Mouse (Mus musculus) midbrain, embryonic 11.5 days (tissue): Measurements from ENCODE around the gene Tasp1. TPM values are rescaled to one million over a fixed set of nuclear protein-coding genes. Genes with fewer than 3 reads are reported as not detected.

Experiments used
- ATAC-seq: fragments of 200-750 bp; cut with Nextera tagmentation; 2 replicates; pipeline ENCODE4 v1.8.0; 2017; ENCODE audit warnings: moderate TSS enrichment, moderate library complexity; ENCODE audit not compliant: low FRiP score
- DNase-seq: peaks from one replicate; pipeline ENCODE4 v3.0.0; 2015; ENCODE audit warnings: low spot score; ENCODE audit errors: missing footprints
- H3K27ac ChIP-seq: fragments of 300-500 bp; sonication (generic); 2 replicates; pipeline ENCODE4 v1.5.1; 2014; ENCODE audit warnings: low read depth, low read length
- H3K27me3 ChIP-seq: fragments of 300-500 bp; sonication (generic); 2 replicates; pipeline ENCODE4 v1.6.1; 2014; ENCODE audit warnings: mild to moderate bottlenecking, low read length, moderate library complexity, mixed read lengths; ENCODE audit not compliant: control insufficient read depth, insufficient read depth
- H3K36me3 ChIP-seq: fragments of 300-500 bp; sonication (generic); 2 replicates; pipeline ENCODE4 v1.6.1; 2014; ENCODE audit warnings: mild to moderate bottlenecking, low read length, moderate library complexity, mixed read lengths; ENCODE audit not compliant: control insufficient read depth, insufficient read depth
- H3K4me1 ChIP-seq: fragments of 300-500 bp; sonication (generic); 2 replicates; pipeline ENCODE4 v1.6.1; 2014; ENCODE audit warnings: low read length; ENCODE audit not compliant: control insufficient read depth, insufficient read depth
- H3K4me2 ChIP-seq: fragments of 300-500 bp; sonication (generic); 2 replicates; pipeline ENCODE4 v1.6.1; 2014; ENCODE audit warnings: mild to moderate bottlenecking, moderate library complexity
- H3K4me3 ChIP-seq: fragments of 300-500 bp; sonication (generic); 2 replicates; pipeline ENCODE4 v1.5.1; 2014; ENCODE audit warnings: low read depth, low read length
- H3K9ac ChIP-seq: fragments of 300-500 bp; sonication (generic); 2 replicates; pipeline ENCODE4 v1.6.1; 2014; ENCODE audit warnings: low read length
- H3K9me3 ChIP-seq: fragments of 300-500 bp; sonication (generic); 2 replicates; pipeline ENCODE4 v1.6.1; 2016; ENCODE audit warnings: low read length; ENCODE audit not compliant: control insufficient read depth
- WGBS: fragments of 180-500 bp; shearing (Covaris S2); extraction: QIAGEN DNeasy Blood & Tissue Kit; methylation state at CpG from one replicate; pipeline ENCODE4 v1.1.7; 2014; 5-methylcytosine and 5-hydroxymethylcytosine counted together
- polyA plus RNA-seq: library from polyadenylated mRNA; unstranded; fragments of >200 nt; fragmentation: Nextera tagmentation; extraction: Ambion mirVana; gene quantifications from 2 replicates; pipeline ENCODE4 v1.2.1, GENCODE M21; 2014

The Tasp1 gene
- polyA plus RNA-seq, 1 experiment from 2014 or later: 14.8 TPM

- no peak for DNase-seq
- H3K4me3 ChIP-seq: peak overlapping the region; percentile 87
- H3K9me3 ChIP-seq: no peaks in the 10 kb centered on the region
- no peaks in the 10 kb centered on the region for H3K27me3 ChIP-seq
- no peak for ATAC-seq
- no peaks in the 10 kb centered on the region for H3K36me3 ChIP-seq
- H3K9ac ChIP-seq: no peak overlapping the region
- H3K27ac ChIP-seq: no peak overlapping the region
- 76% methylated on average over 8 of the region's 8 CpGs for WGBS
- H3K4me1 ChIP-seq: peaks cover 2% of the 10 kb centered on the region; the same call in 1 of the 2 replicates
- H3K4me2 ChIP-seq: peak overlapping the region; percentile 60
These were observed 929 bp downstream of the Tasp1 start for GRCm38 (mm10) chr2:140065676-140066075.

DNA sequence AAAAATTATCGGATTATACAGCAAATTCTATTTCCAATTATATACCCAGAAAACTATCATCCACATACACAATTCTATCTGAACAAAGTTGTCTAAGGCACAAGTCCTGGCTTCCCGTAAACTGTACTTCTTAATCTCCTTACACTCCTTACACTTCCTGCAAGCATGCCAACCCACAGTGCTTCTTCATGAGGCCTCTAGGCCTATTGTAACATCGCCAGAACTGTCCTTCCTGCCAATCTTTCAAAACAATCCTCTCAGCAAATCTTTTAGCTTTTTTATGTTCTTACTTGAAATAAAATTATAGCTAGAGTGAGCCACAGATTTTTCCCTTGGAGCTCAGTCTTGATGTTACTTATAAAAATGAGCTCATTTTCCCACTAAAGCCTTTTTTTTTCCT lies 5.1 kb downstream of the Tasp1 start:
- 93% methylated on average over 3 of the region's 3 CpGs for WGBS
- H3K4me3 ChIP-seq: no peak overlapping the region
- H3K36me3 ChIP-seq: no peaks in the 10 kb centered on the region
- no peaks in the 10 kb centered on the region for H3K9me3 ChIP-seq
- DNase-seq (no peak), ATAC-seq (no peak)
- H3K27ac ChIP-seq: no peak overlapping the region
- H3K4me1 ChIP-seq: no peaks in the 10 kb centered on the region
- H3K9ac ChIP-seq: no peak overlapping the region
- no peak overlapping the region for H3K4me2 ChIP-seq
- H3K27me3 ChIP-seq: no peaks in the 10 kb centered on the region

- DNase-seq (no peak), ATAC-seq (no peak)
- 90% methylated on average over 4 of the region's 4 CpGs for WGBS
- Histone ChIP-seq H3K4me1 (no peaks in the 10 kb centered on the region), H3K9me3 (no peaks in the 10 kb centered on the region), H3K27ac (no peak overlapping the region), H3K27me3 (no peaks in the 10 kb centered on the region), H3K4me3 (no peak overlapping the region), H3K4me2 (no peak overlapping the region), H3K36me3 (no peaks in the 10 kb centered on the region), H3K9ac (no peak overlapping the region)
These were observed 6.3 kb downstream of the Tasp1 start for GRCm38 (mm10) chr2:140060092-140060867.

- 92% methylated on average over 6 of the region's 6 CpGs for WGBS
- Histone ChIP-seq H3K4me3 (no peak overlapping the region), H3K27ac (no peak overlapping the region), H3K9me3 (no peaks in the 10 kb centered on the region), H3K27me3 (no peaks in the 10 kb centered on the region), H3K4me2 (no peak overlapping the region), H3K4me1 (no peaks in the 10 kb centered on the region), H3K9ac (no peak overlapping the region), H3K36me3 (no peaks in the 10 kb centered on the region)
- ATAC-seq (no peak), DNase-seq (no peak)
These were observed 8.5 kb downstream of the Tasp1 start for GRCm38 (mm10) chr2:140058125-140058524.

GRCm38 (mm10) chr2:140051607-140052126 lies 14.9 kb downstream of the Tasp1 start:
- no peak for ATAC-seq
- no peak overlapping the region for H3K27ac ChIP-seq
- no peaks in the 10 kb centered on the region for H3K9me3 ChIP-seq
- H3K4me1 ChIP-seq: no peaks in the 10 kb centered on the region
- no peak overlapping the region for H3K4me3 ChIP-seq
- WGBS: 87% methylated on average over 2 of the region's 2 CpGs
- no peak for DNase-seq
- H3K9ac ChIP-seq: no peak overlapping the region
- H3K27me3 ChIP-seq: no peaks in the 10 kb centered on the region
- H3K36me3 ChIP-seq: no peaks in the 10 kb centered on the region; the same call in 1 of the 2 replicates
- no peak overlapping the region for H3K4me2 ChIP-seq

- Histone ChIP-seq H3K27me3 (no peaks in the 10 kb centered on the region), H3K4me1 (no peaks in the 10 kb centered on the region), H3K9me3 (no peaks in the 10 kb centered on the region), H3K27ac (no peak overlapping the region), H3K9ac (no peak overlapping the region), H3K4me2 (no peak overlapping the region), H3K36me3 (no peaks in the 10 kb centered on the region), H3K4me3 (no peak overlapping the region)
- no peak for DNase-seq
- ATAC-seq: no peak
- WGBS: 89% methylated on average over 2 of the region's 2 CpGs
These were observed 24.0 kb downstream of the Tasp1 start for GRCm38 (mm10) chr2:140042522-140043131.

DNA sequence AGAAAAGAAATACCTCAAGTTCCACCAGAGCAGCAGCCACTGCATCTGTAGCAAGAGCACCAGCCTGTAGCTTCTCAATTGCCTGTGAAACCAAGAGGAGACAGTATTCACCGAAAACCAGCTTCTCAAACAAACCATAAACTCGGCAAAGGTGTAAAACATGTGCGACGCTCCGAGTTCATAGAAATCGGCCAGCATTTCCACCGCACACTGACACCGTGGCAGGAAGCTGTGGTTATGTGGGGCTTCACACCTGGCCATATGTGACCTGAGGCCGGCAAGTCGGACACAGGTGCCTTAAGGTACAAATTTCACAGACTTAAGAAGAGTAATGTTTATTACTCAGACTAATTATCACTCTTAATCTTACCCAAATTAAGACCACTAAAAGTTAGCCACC lies 24.5 kb downstream of the Tasp1 start:
- H3K4me2 ChIP-seq: no peak overlapping the region
- whole genome bisulfite sequencing: 95% methylated on average over 10 of the region's 10 CpGs
- H3K36me3 ChIP-seq: no peaks in the 10 kb centered on the region
- DNase-seq (no peak), ATAC-seq (no peak)
- H3K4me3 ChIP-seq: no peak overlapping the region
- H3K9me3 ChIP-seq: no peaks in the 10 kb centered on the region
- no peak overlapping the region for H3K27ac ChIP-seq
- no peak overlapping the region for H3K9ac ChIP-seq
- no peaks in the 10 kb centered on the region for H3K27me3 ChIP-seq
- H3K4me1 ChIP-seq: no peaks in the 10 kb centered on the region

- H3K36me3 ChIP-seq: no peaks in the 10 kb centered on the region
- H3K27me3 ChIP-seq: no peaks in the 10 kb centered on the region
- H3K4me3 ChIP-seq: no peak overlapping the region
- no peaks in the 10 kb centered on the region for H3K9me3 ChIP-seq
- ATAC-seq (no peak), DNase-seq (no peak)
- WGBS: 93% methylated on average over 2 of the region's 2 CpGs
- no peak overlapping the region for H3K9ac ChIP-seq
- H3K4me1 ChIP-seq: no peaks in the 10 kb centered on the region
- no peak overlapping the region for H3K27ac ChIP-seq
- H3K4me2 ChIP-seq: no peak overlapping the region
These were observed 29.1 kb downstream of the Tasp1 start for GRCm38 (mm10) chr2:140037459-140037858.

DNA sequence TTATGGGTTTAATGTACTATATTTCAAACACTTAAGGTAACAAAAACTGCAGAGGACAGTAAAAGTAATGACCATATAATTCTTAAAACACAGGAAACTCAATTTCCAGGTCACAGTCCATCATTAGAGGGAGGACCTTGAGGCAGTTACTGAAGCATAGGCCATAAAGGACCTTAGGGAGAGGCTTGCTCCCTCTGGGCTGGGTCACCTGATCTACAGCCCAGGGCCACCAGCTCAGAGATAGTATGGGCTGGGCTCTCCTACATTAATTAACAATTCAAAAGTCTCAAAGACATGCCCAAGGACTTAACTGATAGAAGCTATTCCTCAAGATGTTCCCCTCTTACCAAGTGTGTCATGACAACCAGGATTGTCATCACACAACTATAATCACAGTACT lies 29.8 kb downstream of the Tasp1 start:
- H3K4me2 ChIP-seq: no peak overlapping the region
- H3K4me3 ChIP-seq: no peak overlapping the region
- DNase-seq: no peak
- H3K36me3 ChIP-seq: no peaks in the 10 kb centered on the region
- H3K9me3 ChIP-seq: no peaks in the 10 kb centered on the region
- no peak overlapping the region for H3K9ac ChIP-seq
- no peak for ATAC-seq
- no peaks in the 10 kb centered on the region for H3K4me1 ChIP-seq
- no peak overlapping the region for H3K27ac ChIP-seq
- no peaks in the 10 kb centered on the region for H3K27me3 ChIP-seq
